Mouse (Mus musculus): ENCODE measurements at regions not wholly inside any gene's neighbourhood (a gene's known extent, or its start where the extent isn't known, plus 50 kb on each side); places are given as distances from the start of the nearest gene placed in this dataset.

GRCm38 (mm10) chr13:101371906-101372305 is 396.1 kb downstream of the Pik3r1 start:
- WGBS: 74% methylated on average over 1 of the region's 1 CpGs
- H3K36me3 ChIP-seq (ENCODE audit: control insufficient read depth, insufficient read depth, low read length): no peaks in the 10 kb centered on the region
- H3K4me2 ChIP-seq (ENCODE audit: low read length): no peak overlapping the region
- H3K9ac ChIP-seq (ENCODE audit: low read length): no peak overlapping the region
- no peaks in the 10 kb centered on the region for H3K9me3 ChIP-seq (ENCODE audit: control insufficient read depth, low read length)
- no peak overlapping the region for H3K27ac ChIP-seq (ENCODE audit: low read depth)
- no peak overlapping the region for H3K4me3 ChIP-seq (ENCODE audit: low read depth, low read length)
- DNase-seq (ENCODE audit: low spot score) (no peak), ATAC-seq (replicated peaks; ENCODE audit: low FRiP score, low TSS enrichment, low read depth) (no peak)
- H3K27me3 ChIP-seq (replicated peaks; ENCODE audit: control insufficient read depth, insufficient read depth, low read length): no peaks in the 10 kb centered on the region
- H3K4me1 ChIP-seq (replicated peaks; ENCODE audit: control insufficient read depth, insufficient read depth, low read length): no peaks in the 10 kb centered on the region

- Histone ChIP-seq H3K27ac (ENCODE audit: low read depth) (no peak overlapping the region), H3K4me3 (ENCODE audit: low read depth, low read length) (no peak overlapping the region), H3K9me3 (ENCODE audit: control insufficient read depth, low read length) (no peaks in the 10 kb centered on the region), H3K27me3 (replicated peaks; ENCODE audit: control insufficient read depth, insufficient read depth, low read length) (no peaks in the 10 kb centered on the region), H3K9ac (ENCODE audit: low read length) (no peak overlapping the region), H3K36me3 (ENCODE audit: control insufficient read depth, insufficient read depth, low read length) (no peaks in the 10 kb centered on the region), H3K4me1 (replicated peaks; ENCODE audit: control insufficient read depth, insufficient read depth, low read length) (no peaks in the 10 kb centered on the region), H3K4me2 (ENCODE audit: low read length) (no peak overlapping the region)
- no peak for DNase-seq (ENCODE audit: low spot score)
- ATAC-seq (replicated peaks; ENCODE audit: low FRiP score, low TSS enrichment, low read depth): no peak
- 67% methylated on average over 5 of the region's 5 CpGs for WGBS
These were observed 399.8 kb downstream of the Pik3r1 start for GRCm38 (mm10) chr13:101368170-101368569.

- Histone ChIP-seq H3K27ac (ENCODE audit: low read depth) (no peak overlapping the region), H3K9me3 (ENCODE audit: control insufficient read depth, low read length) (no peaks in the 10 kb centered on the region), H3K27me3 (replicated peaks; ENCODE audit: control insufficient read depth, insufficient read depth, low read length) (no peaks in the 10 kb centered on the region), H3K4me1 (replicated peaks; ENCODE audit: control insufficient read depth, insufficient read depth, low read length) (no peaks in the 10 kb centered on the region), H3K4me3 (ENCODE audit: low read depth, low read length) (no peak overlapping the region), H3K36me3 (ENCODE audit: control insufficient read depth, insufficient read depth, low read length) (no peaks in the 10 kb centered on the region), H3K4me2 (ENCODE audit: low read length) (no peak overlapping the region), H3K9ac (ENCODE audit: low read length) (no peak overlapping the region)
- 90% methylated on average over 3 of the region's 3 CpGs for WGBS
- no peak for DNase-seq (ENCODE audit: low spot score)
- no peak for ATAC-seq (replicated peaks; ENCODE audit: low FRiP score, low TSS enrichment, low read depth)
These were observed 412.7 kb downstream of the Pik3r1 start for GRCm38 (mm10) chr13:101355363-101355762.

- Histone ChIP-seq H3K9ac (ENCODE audit: low read length) (no peak overlapping the region), H3K4me2 (ENCODE audit: low read length) (no peak overlapping the region), H3K9me3 (ENCODE audit: control insufficient read depth, low read length) (no peaks in the 10 kb centered on the region), H3K27ac (ENCODE audit: low read depth) (no peak overlapping the region), H3K4me1 (replicated peaks; ENCODE audit: control insufficient read depth, insufficient read depth, low read length) (no peaks in the 10 kb centered on the region), H3K36me3 (ENCODE audit: control insufficient read depth, insufficient read depth, low read length) (no peaks in the 10 kb centered on the region), H3K27me3 (replicated peaks; ENCODE audit: control insufficient read depth, insufficient read depth, low read length) (no peaks in the 10 kb centered on the region), H3K4me3 (ENCODE audit: low read depth, low read length) (no peak overlapping the region)
- no peak for ATAC-seq (replicated peaks; ENCODE audit: low FRiP score, low TSS enrichment, low read depth)
- 83% methylated on average over 4 of the region's 4 CpGs for WGBS
- DNase-seq (ENCODE audit: low spot score): no peak
These were observed 416.9 kb downstream of the Pik3r1 start for GRCm38 (mm10) chr13:101351123-101351522.

GRCm38 (mm10) chr13:101349354-101349753 is 418.7 kb downstream of the Pik3r1 start:
- no peak for ATAC-seq (replicated peaks; ENCODE audit: low FRiP score, low TSS enrichment, low read depth)
- Histone ChIP-seq H3K9me3 (ENCODE audit: control insufficient read depth, low read length) (no peaks in the 10 kb centered on the region), H3K4me3 (ENCODE audit: low read depth, low read length) (no peak overlapping the region)

GRCm38 (mm10) chr13:101338280-101338872 is 429.6 kb downstream of the Pik3r1 start:
- no peak overlapping the region for H3K27ac ChIP-seq (ENCODE audit: low read depth)
- no peak overlapping the region for H3K9ac ChIP-seq (ENCODE audit: low read length)
- H3K4me2 ChIP-seq (ENCODE audit: low read length): no peak overlapping the region
- DNase-seq (ENCODE audit: low spot score) (no peak), ATAC-seq (replicated peaks; ENCODE audit: low FRiP score, low TSS enrichment, low read depth) (no peak)
- no peaks in the 10 kb centered on the region for H3K27me3 ChIP-seq (replicated peaks; ENCODE audit: control insufficient read depth, insufficient read depth, low read length)
- H3K4me3 ChIP-seq (ENCODE audit: low read depth, low read length): no peak overlapping the region
- 86% methylated on average over 3 of the region's 3 CpGs for WGBS
- H3K36me3 ChIP-seq (ENCODE audit: control insufficient read depth, insufficient read depth, low read length): no peaks in the 10 kb centered on the region
- no peaks in the 10 kb centered on the region for H3K4me1 ChIP-seq (replicated peaks; ENCODE audit: control insufficient read depth, insufficient read depth, low read length)
- H3K9me3 ChIP-seq (ENCODE audit: control insufficient read depth, low read length): no peaks in the 10 kb centered on the region

More at GRCm38 (mm10) chr13:101349354-101349753, 418.7 kb downstream of the Pik3r1 start:
- Histone ChIP-seq H3K27ac (ENCODE audit: low read depth) (no peak overlapping the region), H3K4me2 (ENCODE audit: low read length) (no peak overlapping the region), H3K36me3 (ENCODE audit: control insufficient read depth, insufficient read depth, low read length) (no peaks in the 10 kb centered on the region), H3K4me1 (replicated peaks; ENCODE audit: control insufficient read depth, insufficient read depth, low read length) (no peaks in the 10 kb centered on the region), H3K9ac (ENCODE audit: low read length) (no peak overlapping the region), H3K27me3 (replicated peaks; ENCODE audit: control insufficient read depth, insufficient read depth, low read length) (no peaks in the 10 kb centered on the region)
- 94% methylated on average over 2 of the region's 2 CpGs for WGBS
- no peak for DNase-seq (ENCODE audit: low spot score)

GRCm38 (mm10) chr13:101318621-101319020 is 449.4 kb downstream of the Pik3r1 start:
- Histone ChIP-seq H3K27ac (ENCODE audit: low read depth) (no peak overlapping the region), H3K4me1 (replicated peaks; ENCODE audit: control insufficient read depth, insufficient read depth, low read length) (no peaks in the 10 kb centered on the region; the same call in 1 of the 2 replicates), H3K27me3 (replicated peaks; ENCODE audit: control insufficient read depth, insufficient read depth, low read length) (no peaks in the 10 kb centered on the region), H3K36me3 (ENCODE audit: control insufficient read depth, insufficient read depth, low read length) (no peaks in the 10 kb centered on the region), H3K9me3 (ENCODE audit: control insufficient read depth, low read length) (no peaks in the 10 kb centered on the region), H3K4me3 (ENCODE audit: low read depth, low read length) (no peak overlapping the region), H3K9ac (ENCODE audit: low read length) (no peak overlapping the region), H3K4me2 (ENCODE audit: low read length) (no peak overlapping the region)
- WGBS: 70% methylated on average over 4 of the region's 4 CpGs
- ATAC-seq (replicated peaks; ENCODE audit: low FRiP score, low TSS enrichment, low read depth) (no peak), DNase-seq (ENCODE audit: low spot score) (no peak)

GRCm38 (mm10) chr13:101316336-101316735 is 451.7 kb downstream of the Pik3r1 start:
- DNase-seq (ENCODE audit: low spot score) (no peak), ATAC-seq (replicated peaks; ENCODE audit: low FRiP score, low TSS enrichment, low read depth) (no peak)
- Histone ChIP-seq H3K4me3 (ENCODE audit: low read depth, low read length) (no peak overlapping the region), H3K9ac (ENCODE audit: low read length) (no peak overlapping the region), H3K9me3 (ENCODE audit: control insufficient read depth, low read length) (no peaks in the 10 kb centered on the region), H3K4me1 (replicated peaks; ENCODE audit: control insufficient read depth, insufficient read depth, low read length) (peaks cover under 1% of the 10 kb centered on the region; the same call in 1 of the 2 replicates), H3K27ac (ENCODE audit: low read depth) (no peak overlapping the region), H3K36me3 (ENCODE audit: control insufficient read depth, insufficient read depth, low read length) (no peaks in the 10 kb centered on the region), H3K4me2 (ENCODE audit: low read length) (no peak overlapping the region), H3K27me3 (replicated peaks; ENCODE audit: control insufficient read depth, insufficient read depth, low read length) (no peaks in the 10 kb centered on the region)
- 81% methylated on average over 4 of the region's 4 CpGs for WGBS

- H3K27me3 ChIP-seq (replicated peaks; ENCODE audit: control insufficient read depth, insufficient read depth, low read length): no peaks in the 10 kb centered on the region
- no peak overlapping the region for H3K4me3 ChIP-seq (ENCODE audit: low read depth, low read length)
- H3K36me3 ChIP-seq (ENCODE audit: control insufficient read depth, insufficient read depth, low read length): no peaks in the 10 kb centered on the region
- no peak overlapping the region for H3K27ac ChIP-seq (ENCODE audit: low read depth)
- peaks cover 3% of the 10 kb centered on the region; the same call in 1 of the 2 replicates for H3K4me1 ChIP-seq (replicated peaks; ENCODE audit: control insufficient read depth, insufficient read depth, low read length)
- ATAC-seq (replicated peaks; ENCODE audit: low FRiP score, low TSS enrichment, low read depth) (no peak), DNase-seq (ENCODE audit: low spot score) (no peak)
- no peak overlapping the region for H3K4me2 ChIP-seq (ENCODE audit: low read length)
- no peaks in the 10 kb centered on the region for H3K9me3 ChIP-seq (ENCODE audit: control insufficient read depth, low read length)
- no peak overlapping the region for H3K9ac ChIP-seq (ENCODE audit: low read length)
These were observed 454.0 kb downstream of the Pik3r1 start for GRCm38 (mm10) chr13:101314040-101314439.

Measured in intestine, embryonic 14.5 days (tissue).